ENCODE assay signal across 28 mouse cellular contexts in genomic region chr2:75482484-75482883, GRCm38 (mm10).
DNase-seq lines count a peak whose midpoint lies in the region; ATAC-seq and TF ChIP-seq lines count a peak whose summit lies in the region.
"Had no signal": no experiment of that assay in that cellular context is flagged by ENCODE, and none has a peak within 500 bp of the region (broad histone marks: within the 10 kb centered on the region; RNA-seq: fewer than 3 reads in every experiment).

No protein-coding gene starts in this region.

- no peaks in the 10 kb centered on the region for H3K27me3 ChIP-seq in hindbrain, postnatal 0 days (ENCODE audit: insufficient read depth, low read length)
- no peaks in the 10 kb centered on the region for H3K27me3 ChIP-seq in hindbrain, embryonic 16.5 days (replicated peaks; ENCODE audit: control insufficient read depth, insufficient read depth, low read length)
- H3K27me3 ChIP-seq in midbrain, embryonic 16.5 days (ENCODE audit: control insufficient read depth, insufficient read depth, low read depth, low read length), result no peaks in the 10 kb centered on the region
- no peaks in the 10 kb centered on the region for H3K27me3 ChIP-seq in midbrain, embryonic 14.5 days (ENCODE audit: control insufficient read depth, insufficient read depth, low read length)
- H3K27me3 ChIP-seq: forebrain, embryonic 12.5 days; forebrain, embryonic 15.5 days; heart, embryonic 12.5 days; heart, embryonic 15.5 days; hindbrain, embryonic 12.5 days had no signal

- peak; percentile 19 for DNase-seq in heart, adult 11 months
- no peak for DNase-seq in heart, adult 9 months (ENCODE audit: low spot score in 2 of 2)
- DNase-seq in hindbrain, postnatal 0 days (ENCODE audit: low spot score), result no peak
- DNase-seq in midbrain, embryonic 14.5 days, result no peak
- DNase-seq in frontal cortex, postnatal 36 days (ENCODE audit: low spot score in 2 of 2), result no peak
- DNase-seq: adrenal gland, adult 8-10 months; adrenal gland, postnatal 25 days; cerebellum, adult 11-12 months; cerebellum, adult 8-10 months; cerebellum, postnatal 10 days; cerebellum, postnatal 36 days; embryo, embryonic 11 days; gastrocnemius, postnatal 10 days; gastrocnemius, postnatal 36 days; heart, postnatal 10 days; heart, postnatal 36 days had no signal

- no peak overlapping the region for H3K9ac ChIP-seq in hindbrain, postnatal 0 days (replicated peaks; ENCODE audit: low read length)
- no peak overlapping the region for H3K9ac ChIP-seq in hindbrain, embryonic 16.5 days (ENCODE audit: low read depth, low read length)
- no peak overlapping the region for H3K9ac ChIP-seq in midbrain, embryonic 16.5 days (ENCODE audit: low read depth, low read length)
- H3K9ac ChIP-seq in midbrain, embryonic 14.5 days (replicated peaks; ENCODE audit: low read length), result no peak overlapping the region
- H3K9ac ChIP-seq: embryonic facial prominence, embryonic 13.5 days; forebrain, embryonic 12.5 days; forebrain, embryonic 15.5 days; heart, embryonic 12.5 days; heart, embryonic 15.5 days; hindbrain, embryonic 12.5 days had no signal

- no peak for ATAC-seq in hindbrain, postnatal 0 days
- ATAC-seq in hindbrain, embryonic 16.5 days, result no peak
- ATAC-seq in midbrain, embryonic 16.5 days, result no peak
- no peak for ATAC-seq in midbrain, embryonic 14.5 days (ENCODE audit: low FRiP score, low TSS enrichment)
- ATAC-seq in megakaryocyte progenitor cell, adult 5-6 weeks (replicated peaks; ENCODE audit: poor library complexity), result peak; percentile 46; the same call in 1 of the 2 replicates
- ATAC-seq: activated CD4-positive, CD25-positive, alpha-beta regulatory T cell, adult 4 months; forebrain, embryonic 15.5 days had no signal

- 56% methylated on average over 2 of the region's 2 CpGs for WGBS in hindbrain, postnatal 0 days
- WGBS in hindbrain, embryonic 16.5 days, result 74% methylated on average over 2 of the region's 2 CpGs
- WGBS in midbrain, embryonic 16.5 days, result 56% methylated on average over 2 of the region's 2 CpGs
- 71% methylated on average over 2 of the region's 2 CpGs for WGBS in midbrain, embryonic 14.5 days

- H3K27ac ChIP-seq in hindbrain, postnatal 0 days, result no peak overlapping the region
- H3K27ac ChIP-seq in hindbrain, embryonic 16.5 days (ENCODE audit: low read depth, low read length), result no peak overlapping the region
- H3K27ac ChIP-seq in midbrain, embryonic 16.5 days (ENCODE audit: low read length), result peak overlapping the region; percentile 50; the same call in 1 of the 2 replicates
- no peak overlapping the region; the same call in 1 of the 2 replicates for H3K27ac ChIP-seq in midbrain, embryonic 14.5 days (replicated peaks; ENCODE audit: low read depth, low read length)
- H3K27ac ChIP-seq: embryonic facial prominence, embryonic 10.5 days; embryonic facial prominence, embryonic 13.5 days; forebrain, embryonic 12.5 days; heart, embryonic 15.5 days; hindbrain, embryonic 12.5 days had no signal

- 0 out of 2 replicates have a peak, but pooled peaks cover 2% of the 10 kb centered on the region for H3K4me1 ChIP-seq in hindbrain, postnatal 0 days (ENCODE audit: insufficient read depth, low read length)
- H3K4me1 ChIP-seq in hindbrain, embryonic 16.5 days (ENCODE audit: control insufficient read depth, insufficient read depth, low read depth, low read length), result no peaks in the 10 kb centered on the region
- peaks cover 5% of the 10 kb centered on the region; the same call in 1 of the 2 replicates for H3K4me1 ChIP-seq in midbrain, embryonic 16.5 days (ENCODE audit: control insufficient read depth, insufficient read depth, low read length)
- H3K4me1 ChIP-seq in midbrain, embryonic 14.5 days (ENCODE audit: control insufficient read depth, insufficient read depth, low read length), result peaks cover 16% of the 10 kb centered on the region
- H3K4me1 ChIP-seq: heart, embryonic 15.5 days had no signal

- H3K36me3 ChIP-seq in hindbrain, postnatal 0 days (ENCODE audit: insufficient read depth, low read length), result no peaks in the 10 kb centered on the region
- H3K36me3 ChIP-seq in hindbrain, embryonic 16.5 days (ENCODE audit: control insufficient read depth, insufficient read depth, low read length), result no peaks in the 10 kb centered on the region
- no peaks in the 10 kb centered on the region for H3K36me3 ChIP-seq in midbrain, embryonic 16.5 days (ENCODE audit: control insufficient read depth, insufficient read depth, low read length)
- H3K36me3 ChIP-seq in midbrain, embryonic 14.5 days (ENCODE audit: control insufficient read depth, insufficient read depth, low read length), result no peaks in the 10 kb centered on the region
- H3K36me3 ChIP-seq: embryonic facial prominence, embryonic 10.5 days; embryonic facial prominence, embryonic 13.5 days; forebrain, embryonic 12.5 days; forebrain, embryonic 15.5 days; heart, embryonic 12.5 days; heart, embryonic 15.5 days; hindbrain, embryonic 12.5 days had no signal

- H3K9me3 ChIP-seq in hindbrain, postnatal 0 days (ENCODE audit: low read length), result no peaks in the 10 kb centered on the region
- no peaks in the 10 kb centered on the region for H3K9me3 ChIP-seq in hindbrain, embryonic 16.5 days (ENCODE audit: control insufficient read depth, low read length)
- no peaks in the 10 kb centered on the region for H3K9me3 ChIP-seq in midbrain, embryonic 16.5 days (replicated peaks; ENCODE audit: control insufficient read depth, low read length, poor library complexity, severe bottlenecking)
- H3K9me3 ChIP-seq in midbrain, embryonic 14.5 days (ENCODE audit: control insufficient read depth, low read length), result no peaks in the 10 kb centered on the region
- H3K9me3 ChIP-seq: embryonic facial prominence, embryonic 10.5 days; embryonic facial prominence, embryonic 13.5 days; forebrain, embryonic 12.5 days; forebrain, embryonic 15.5 days; heart, embryonic 12.5 days; heart, embryonic 15.5 days; hindbrain, embryonic 12.5 days had no signal

- peak; percentile 38 for TF ChIP-seq CTCF in hindbrain, postnatal 0 days (IDR thresholded peaks at IDR 0.05; ENCODE audit: low read depth)

- H3K4me3 ChIP-seq in hindbrain, postnatal 0 days (ENCODE audit: low read length), result no peak overlapping the region
- no peak overlapping the region for H3K4me3 ChIP-seq in hindbrain, embryonic 16.5 days (ENCODE audit: low read length)
- H3K4me3 ChIP-seq in midbrain, embryonic 16.5 days (ENCODE audit: low read depth, low read length), result no peak overlapping the region
- no peak overlapping the region for H3K4me3 ChIP-seq in midbrain, embryonic 14.5 days (replicated peaks; ENCODE audit: low read depth, low read length)
- H3K4me3 ChIP-seq: embryonic facial prominence, embryonic 10.5 days; embryonic facial prominence, embryonic 13.5 days; erythroblast, embryonic 14.5 days; forebrain, embryonic 12.5 days; forebrain, embryonic 15.5 days; heart, embryonic 12.5 days; heart, embryonic 15.5 days; hindbrain, embryonic 12.5 days had no signal

- H3K4me2 ChIP-seq in hindbrain, postnatal 0 days (ENCODE audit: low read depth, low read length), result no peak overlapping the region
- H3K4me2 ChIP-seq in hindbrain, embryonic 16.5 days (ENCODE audit: low read length), result no peak overlapping the region
- no peak overlapping the region for H3K4me2 ChIP-seq in midbrain, embryonic 16.5 days (ENCODE audit: low read length)
- no peak overlapping the region for H3K4me2 ChIP-seq in midbrain, embryonic 14.5 days (ENCODE audit: low read length)
- H3K4me2 ChIP-seq: embryonic facial prominence, embryonic 13.5 days; forebrain, embryonic 12.5 days; forebrain, embryonic 15.5 days; heart, embryonic 12.5 days; heart, embryonic 15.5 days; hindbrain, embryonic 12.5 days had no signal
